ENCODE assay signal across 20 mouse cellular contexts in the genomic region with DNA sequence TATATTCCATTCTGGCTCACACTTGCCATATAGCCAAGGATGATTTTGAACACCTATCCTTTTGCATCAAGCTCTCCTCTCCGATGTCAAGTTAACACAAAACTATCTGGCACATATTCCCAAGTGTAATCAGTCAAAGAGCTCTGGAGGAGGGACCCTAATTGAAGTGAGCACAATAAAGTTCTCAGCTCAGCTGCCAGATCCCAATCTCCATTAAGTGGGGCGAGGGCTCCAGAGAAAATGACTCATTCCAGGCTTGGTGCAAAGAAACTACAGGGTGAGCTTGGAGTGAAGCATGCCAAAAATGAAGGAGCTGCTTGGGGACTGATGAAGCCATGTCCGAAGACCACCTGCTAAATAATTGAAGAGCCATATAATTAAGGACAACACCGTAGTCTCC. TPM values are rescaled to one million over a fixed set of nuclear protein-coding genes. Genes with fewer than 3 reads are reported as not detected.
"Had no signal": no experiment of that assay in that cellular context is flagged by ENCODE, and none has a peak within 500 bp of the region (broad histone marks: within the 10 kb centered on the region; RNA-seq: fewer than 3 reads in every experiment).

No protein-coding gene starts in this region.

- H3K9me3 ChIP-seq: limb, embryonic 15.5 days; midbrain, embryonic 12.5 days; midbrain, embryonic 15.5 days; neural tube, embryonic 12.5 days; neural tube, embryonic 15.5 days; stomach, embryonic 15.5 days had no signal

- H3K36me3 ChIP-seq: limb, embryonic 15.5 days; midbrain, embryonic 12.5 days; midbrain, embryonic 15.5 days; neural tube, embryonic 12.5 days; neural tube, embryonic 15.5 days; stomach, embryonic 15.5 days had no signal

- H3K4me3 ChIP-seq: layer of hippocampus, adult 2 months; limb, embryonic 15.5 days; midbrain, embryonic 12.5 days; midbrain, embryonic 15.5 days; neural tube, embryonic 12.5 days; neural tube, embryonic 15.5 days; stomach, embryonic 15.5 days had no signal

- H3K27ac ChIP-seq: kidney, postnatal 0 days; layer of hippocampus, adult 2 months; limb, embryonic 15.5 days; liver, embryonic 14.5 days; macrophage; midbrain, embryonic 12.5 days; midbrain, embryonic 15.5 days; neural tube, embryonic 12.5 days; neural tube, embryonic 15.5 days; stomach, embryonic 15.5 days had no signal

- ATAC-seq: liver, postnatal 0 days; lung, postnatal 0 days; midbrain, embryonic 15.5 days had no signal

- H3K27me3 ChIP-seq: limb, embryonic 15.5 days; midbrain, embryonic 12.5 days; midbrain, embryonic 15.5 days; neural tube, embryonic 12.5 days; neural tube, embryonic 15.5 days; stomach, embryonic 15.5 days had no signal

- H3K9ac ChIP-seq: limb, embryonic 15.5 days; liver, embryonic 14.5 days; liver, postnatal 0 days; lung, embryonic 14.5 days; midbrain, embryonic 12.5 days; midbrain, embryonic 15.5 days; neural tube, embryonic 12.5 days; neural tube, embryonic 15.5 days; stomach, embryonic 15.5 days had no signal

- DNase-seq: kidney, postnatal 25 days; layer of hippocampus, adult 9-11 months; liver, postnatal 0 days; lung, embryonic 14.5 days; right cerebral cortex, adult 18-20 months; right cerebral cortex, postnatal 14 days; right cerebral cortex, postnatal 4 days; thymus, postnatal 25 days had no signal

- H3K4me2 ChIP-seq: limb, embryonic 15.5 days; liver, embryonic 11.5 days; lung, embryonic 14.5 days; midbrain, embryonic 12.5 days; midbrain, embryonic 15.5 days; neural tube, embryonic 12.5 days; neural tube, embryonic 15.5 days; stomach, embryonic 15.5 days had no signal

RNA-seq across cellular contexts. Expression of gene Dpf3, which starts 26.7 kb away (rescaled TPM):
- polyA plus RNA-seq: macrophage had no signal
